Mouse (Mus musculus): ENCODE results near the gene Dcst1.

- no peak for TF ChIP-seq CTCF (IDR thresholded peaks at IDR 0.05; ENCODE audit: low read depth)
- no peak for TF ChIP-seq EP300 (IDR thresholded peaks at IDR 0.05; ENCODE audit: low read depth)
These were observed 34.1 kb downstream of the Dcst1 start for GRCm38 (mm10) chr3:89330948-89331347.
